Mouse (Mus musculus): ENCODE measurements around the gene Prkx. TPM values are rescaled to one million over a fixed set of nuclear protein-coding genes. Genes with fewer than 3 reads are reported as not detected.

Gene Prkx
- polyA plus RNA-seq (2017; shearing (Covaris generic)): 29.0 TPM

GRCm38 (mm10) chrX:77796238-77796835 lies at the start of gene Prkx:
Prkx (minus strand) TSS chrX:77796278.

Other genes with a start within 250 kb of the Prkx start
- not detected for gene Pbsn, start 57.3 kb upstream of the Prkx start, polyA plus RNA-seq (2017; shearing (Covaris generic))
- not detected for gene Gm14744, start 68.5 kb upstream of the Prkx start, polyA plus RNA-seq (2017; shearing (Covaris generic))
- not detected for gene 5430402E10Rik, start 128.8 kb upstream of the Prkx start, polyA plus RNA-seq (2017; shearing (Covaris generic))

Measured in CD4-positive, CD25-positive, alpha-beta regulatory T cell, adult 9 weeks (primary cell).